Mouse (Mus musculus) limb, embryonic 11.5 days (tissue): ENCODE data around the gene Tradd. TPM values are rescaled to one million over a fixed set of nuclear protein-coding genes. Genes with fewer than 3 reads are reported as not detected.
A peak's percentile ranks its signal among the peaks of the same experiment; 100 is the strongest.

Experiments used
- ATAC-seq: fragments of 200-750 bp; cut with Nextera tagmentation; 2 replicates; pipeline ENCODE4 v1.8.0; 2017; ENCODE audit warnings: low read depth; ENCODE audit not compliant: insufficient number of reproducible peaks, low FRiP score, low TSS enrichment
- DNase-seq: peaks from one replicate; pipeline ENCODE4 v3.0.0-alpha.2; 2015; ENCODE audit warnings: low spot score
- H3K27ac ChIP-seq: fragments of 300-500 bp; sonication (generic); replicated peaks from 2 replicates; pipeline ENCODE4 v1.5.1; 2014; ENCODE audit warnings: low read depth, mild to moderate bottlenecking, low read length
- H3K27me3 ChIP-seq: fragments of 300-500 bp; sonication (generic); 2 replicates; pipeline ENCODE4 v1.6.1; 2014; ENCODE audit warnings: mild to moderate bottlenecking, low read length, mixed read lengths; ENCODE audit not compliant: control insufficient read depth, insufficient read depth
- H3K36me3 ChIP-seq: fragments of 300-500 bp; sonication (generic); 2 replicates; pipeline ENCODE4 v1.6.1; 2014; ENCODE audit warnings: mild to moderate bottlenecking, low read length, moderate library complexity, mixed read lengths; ENCODE audit not compliant: control insufficient read depth, insufficient read depth
- H3K4me1 ChIP-seq: fragments of 300-500 bp; sonication (generic); 2 replicates; pipeline ENCODE4 v1.6.1; 2014; ENCODE audit warnings: low read length, mixed read lengths; ENCODE audit not compliant: control insufficient read depth, insufficient read depth
- H3K4me2 ChIP-seq: fragments of 300-500 bp; sonication (generic); 2 replicates; pipeline ENCODE4 v1.6.1; 2014; ENCODE audit warnings: low read depth, mild to moderate bottlenecking, moderate library complexity; ENCODE audit not compliant: severe bottlenecking
- H3K4me3 ChIP-seq: fragments of 300-500 bp; sonication (generic); 2 replicates; pipeline ENCODE4 v1.5.1; 2014; ENCODE audit warnings: low read depth, low read length
- H3K9ac ChIP-seq: fragments of 300-500 bp; sonication (generic); 2 replicates; pipeline ENCODE4 v1.6.1; 2014; ENCODE audit warnings: mild to moderate bottlenecking, low read length
- H3K9me3 ChIP-seq: fragments of 300-500 bp; sonication (generic); 2 replicates; pipeline ENCODE4 v1.6.1; 2016; ENCODE audit warnings: low read length; ENCODE audit not compliant: control insufficient read depth
- WGBS: fragments of 180-500 bp; shearing (Covaris S2); extraction: QIAGEN DNeasy Blood & Tissue Kit; methylation state at CpG from one replicate; pipeline ENCODE4 v1.1.7; 2014; 5-methylcytosine and 5-hydroxymethylcytosine counted together
- polyA plus RNA-seq: library from polyadenylated mRNA; unstranded; fragments of >200 nt; fragmentation: Nextera tagmentation; extraction: Ambion mirVana; gene quantifications from 2 replicates; pipeline ENCODE4 v1.2.1, GENCODE M21; 2014

The Tradd gene
- polyA plus RNA-seq: 11.1 and 13.6 TPM in 2 replicates

DNA sequence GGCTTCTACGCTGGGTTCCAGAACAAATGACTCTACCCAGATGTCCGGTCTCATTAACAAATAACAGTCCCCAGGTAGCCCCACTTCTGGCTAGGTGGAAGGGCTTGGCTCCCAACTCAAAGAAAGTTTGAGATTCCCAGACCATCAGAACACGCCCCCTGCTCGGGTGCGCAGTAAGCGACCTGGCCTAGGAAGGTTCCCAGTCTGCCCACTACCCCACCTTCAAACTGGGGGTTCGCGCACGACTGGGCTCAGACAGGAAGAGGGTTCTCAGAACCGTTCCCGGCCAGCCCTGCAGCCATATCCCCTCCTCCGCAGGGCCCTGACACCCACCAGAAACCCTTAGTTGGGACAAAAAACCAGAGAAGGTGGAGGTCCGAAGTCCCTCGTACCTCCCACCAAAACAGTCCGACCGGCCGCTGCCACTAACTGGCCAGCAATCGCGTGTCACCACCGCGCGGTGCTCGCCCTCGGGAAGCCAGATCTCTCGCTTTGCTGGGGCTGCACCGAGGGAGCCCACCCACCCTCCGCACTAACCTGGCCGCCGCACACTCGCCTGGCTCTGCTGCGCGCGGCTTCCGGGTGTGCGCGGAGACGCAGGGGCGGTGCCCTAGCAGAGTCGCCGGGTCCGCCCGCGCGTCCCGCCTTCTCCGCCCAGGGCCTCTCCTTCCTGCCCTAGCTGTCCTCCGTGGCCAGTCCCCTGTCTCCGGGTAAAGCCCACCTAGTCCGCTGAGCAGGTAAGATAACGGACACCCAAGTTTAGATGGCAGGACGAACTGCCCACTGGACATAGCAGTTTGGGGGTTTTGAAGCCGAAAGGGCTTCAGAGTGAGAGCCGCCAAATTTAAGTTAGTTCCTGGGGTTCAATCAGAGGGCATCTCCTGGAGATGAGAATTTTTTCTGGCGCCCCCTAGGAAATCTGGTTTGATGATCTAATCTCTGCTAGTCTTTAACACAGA lies at the start of gene Tradd, which contains the start of gene Fbxl8:
TSS of gene Tradd (minus strand) at position 586 of the 959 bp plus-strand sequence.
TSS of gene Fbxl8 (plus strand) at position 625 of the 959 bp plus-strand sequence.
- H3K9ac ChIP-seq: peak within 1 kb of the TSS; percentile 58
- H3K4me1 ChIP-seq: peaks cover 20% of the 10 kb centered on the region
- no peak for ATAC-seq
- H3K9me3 ChIP-seq: peaks cover 3% of the 10 kb centered on the region; the same call in 1 of the 2 replicates
- H3K4me2 ChIP-seq: peak within 1 kb of the TSS; percentile 81
- no peaks in the 10 kb centered on the region; the same call in 1 of the 2 replicates for H3K36me3 ChIP-seq
- H3K27ac ChIP-seq: no peak within 1 kb of the TSS
- 1% methylated on average over 54 of the region's 54 CpGs for WGBS
- peak; percentile 71 for DNase-seq
- H3K27me3 ChIP-seq: peaks cover 62% of the 10 kb centered on the region
- H3K4me3 ChIP-seq: peak within 1 kb of the TSS; percentile 63

DNA sequence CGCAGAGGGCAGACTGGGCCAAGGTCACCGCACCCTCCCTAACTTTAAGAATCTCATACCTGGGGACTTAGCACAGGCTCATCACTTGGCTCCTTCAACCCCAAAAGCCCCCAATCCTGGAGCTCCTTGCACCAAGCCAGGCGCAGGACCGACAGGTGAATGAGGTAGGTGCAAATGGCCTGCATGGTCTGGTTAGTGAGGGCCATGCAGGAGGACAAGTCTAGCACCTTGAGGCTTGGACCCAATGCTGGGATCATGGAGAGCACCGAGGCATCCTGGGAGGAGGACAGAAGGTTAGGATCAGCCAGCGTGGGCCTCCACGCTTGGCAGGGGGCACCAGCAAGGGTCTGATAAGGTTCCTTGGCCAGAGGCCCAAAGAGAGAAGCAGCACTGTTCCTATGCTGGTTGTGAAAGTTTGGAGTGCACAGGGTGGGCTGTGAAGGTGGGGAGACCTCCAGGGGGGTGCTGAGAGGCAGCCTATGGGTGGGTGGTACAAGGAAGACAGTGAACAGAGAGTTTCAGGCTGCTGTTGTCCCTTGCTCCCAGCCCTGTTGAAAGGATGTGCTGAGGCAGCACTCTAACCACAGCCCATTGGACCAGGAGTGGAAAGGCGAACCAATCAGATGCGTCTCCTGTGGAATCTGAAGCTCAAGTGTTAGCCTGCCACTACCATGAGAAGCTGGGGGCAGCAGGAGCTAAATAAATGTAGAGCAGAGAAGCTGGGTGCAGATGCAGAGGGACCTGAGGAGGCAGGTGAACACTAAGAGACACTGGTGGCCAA lies 49.4 kb upstream of the Tradd start:
- Histone ChIP-seq H3K4me2 (no peak overlapping the region), H3K4me3 (no peak overlapping the region), H3K9ac (no peak overlapping the region), H3K4me1 (no peaks in the 10 kb centered on the region), H3K9me3 (no peaks in the 10 kb centered on the region), H3K36me3 (peaks cover 10% of the 10 kb centered on the region; the same call in 1 of the 2 replicates), H3K27me3 (no peaks in the 10 kb centered on the region), H3K27ac (no peak overlapping the region)
- 85% methylated on average over 9 of the region's 9 CpGs for WGBS
- no peak for ATAC-seq
- no peak for DNase-seq

DNA sequence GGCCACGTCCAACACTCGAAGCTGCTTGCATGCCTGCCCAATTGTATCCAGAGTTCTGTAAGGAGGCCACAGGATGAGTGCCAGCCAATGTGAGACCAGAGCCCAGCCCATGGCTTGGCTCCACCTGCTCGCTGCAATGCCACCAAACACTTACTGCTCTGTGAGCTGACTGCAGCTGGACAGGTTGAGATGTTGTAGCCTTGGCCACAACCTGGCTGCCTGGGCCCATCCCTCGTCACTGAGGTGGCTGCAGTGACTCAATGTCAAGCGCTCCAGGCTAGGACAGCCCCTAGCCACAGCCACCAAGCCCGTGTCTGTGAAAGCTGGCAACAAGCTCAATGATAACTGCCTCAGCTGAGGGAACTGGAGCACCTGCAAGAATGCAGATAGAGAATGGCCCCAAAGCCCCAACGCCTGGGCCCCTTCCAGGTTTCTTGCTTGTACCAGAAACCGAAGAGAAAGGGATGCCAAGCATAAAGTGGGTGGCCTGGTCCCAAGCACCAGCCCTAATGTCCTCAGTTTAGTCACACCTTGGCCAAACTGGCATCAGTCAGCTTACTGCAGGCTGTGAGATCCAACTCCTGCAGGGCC lies 48.6 kb upstream of the Tradd start:
- ATAC-seq (no peak), DNase-seq (no peak)
- Histone ChIP-seq H3K9ac (no peak overlapping the region), H3K27me3 (no peaks in the 10 kb centered on the region), H3K4me2 (no peak overlapping the region), H3K36me3 (peaks cover 17% of the 10 kb centered on the region), H3K4me1 (no peaks in the 10 kb centered on the region), H3K4me3 (no peak overlapping the region), H3K9me3 (no peaks in the 10 kb centered on the region), H3K27ac (no peak overlapping the region)
- 87% methylated on average over 8 of the region's 8 CpGs for WGBS

DNA sequence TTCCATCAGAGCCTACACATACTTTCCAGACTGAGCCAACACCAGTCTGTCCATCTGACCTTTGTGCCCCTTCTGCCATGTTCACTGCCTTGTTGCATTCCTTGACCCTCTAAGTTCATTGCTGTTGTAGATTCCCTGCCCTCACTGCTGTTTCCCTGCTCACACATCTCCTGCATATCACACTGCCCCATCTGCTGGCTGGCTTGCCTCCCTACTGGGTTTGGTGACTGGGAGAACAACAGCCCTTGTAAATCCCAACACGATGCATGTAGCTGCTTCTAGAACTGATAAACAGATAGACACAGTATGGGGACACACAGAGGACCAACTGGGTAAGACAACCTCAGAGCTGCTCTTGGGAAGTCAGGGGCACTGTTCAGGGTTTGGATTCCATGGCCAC lies 47.3 kb upstream of the Tradd start:
- Histone ChIP-seq H3K27ac (no peak overlapping the region), H3K4me2 (no peak overlapping the region), H3K4me1 (no peaks in the 10 kb centered on the region), H3K4me3 (no peak overlapping the region), H3K9ac (no peak overlapping the region), H3K36me3 (peaks cover 19% of the 10 kb centered on the region), H3K9me3 (no peaks in the 10 kb centered on the region), H3K27me3 (no peaks in the 10 kb centered on the region)
- WGBS: 88% methylated on average over 1 of the region's 1 CpGs
- ATAC-seq (no peak), DNase-seq (no peak)

DNA sequence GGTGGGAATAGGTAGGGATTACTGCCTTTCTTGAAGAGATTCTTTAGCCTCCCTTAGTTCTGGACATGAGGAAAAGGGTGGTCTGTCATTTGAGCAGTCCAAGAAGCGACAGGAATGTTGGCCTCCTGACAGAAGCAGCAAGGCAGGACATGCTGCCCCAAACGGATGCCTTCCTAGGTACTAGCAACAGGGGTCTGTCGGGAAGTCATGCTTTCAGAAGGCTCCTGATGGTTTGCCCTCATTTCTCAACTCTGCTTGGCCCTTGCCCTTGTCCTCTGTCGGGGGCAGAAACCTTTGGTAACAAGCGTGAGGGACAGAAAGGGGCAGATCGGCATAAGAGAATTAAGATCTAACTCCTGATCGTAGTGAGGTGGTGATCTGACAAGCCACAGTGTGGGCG lies 45.7 kb upstream of the Tradd start:
- 87% methylated on average over 8 of the region's 8 CpGs for WGBS

DNA sequence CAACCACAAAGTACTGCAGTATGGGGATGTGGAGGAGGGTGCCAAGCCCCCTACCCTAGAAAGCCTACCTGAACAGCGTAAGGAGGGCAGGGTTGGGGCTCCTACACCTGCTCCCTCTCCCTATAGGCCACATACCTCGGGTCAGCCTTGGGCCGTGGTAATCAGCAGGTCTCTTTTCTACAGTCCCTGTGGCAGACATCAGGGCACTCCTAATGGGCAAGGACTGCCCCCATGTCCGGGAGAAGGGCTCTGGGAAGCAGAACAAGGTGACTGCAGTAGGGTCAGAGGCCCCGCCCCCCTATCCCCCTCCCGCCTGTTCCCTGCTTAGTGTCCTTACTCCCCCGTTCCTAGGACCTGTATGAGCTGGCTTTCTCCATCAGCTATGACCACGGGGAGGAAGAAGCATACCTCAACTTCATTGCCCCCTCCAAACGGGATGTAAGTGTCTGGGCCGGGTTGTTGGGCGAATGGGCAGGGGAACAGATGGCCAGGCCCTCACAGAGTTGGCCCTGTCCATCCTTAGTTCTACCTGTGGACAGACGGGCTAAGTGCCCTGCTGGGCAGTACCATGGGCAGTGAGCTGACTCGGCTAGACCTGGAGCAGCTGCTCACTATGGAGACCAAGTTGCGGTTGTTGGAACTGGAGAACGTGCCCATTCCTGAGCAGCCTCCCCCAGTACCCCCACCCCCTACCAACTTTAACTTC lies 44.9 kb upstream of the Tradd start:
- Histone ChIP-seq H3K36me3 (peaks cover 16% of the 10 kb centered on the region), H3K4me2 (no peak overlapping the region), H3K27me3 (no peaks in the 10 kb centered on the region), H3K27ac (no peak overlapping the region), H3K4me1 (peaks cover 12% of the 10 kb centered on the region), H3K4me3 (no peak overlapping the region), H3K9ac (no peak overlapping the region), H3K9me3 (no peaks in the 10 kb centered on the region)
- 75% methylated on average over 15 of the region's 15 CpGs for WGBS
- ATAC-seq: no peak
- no peak for DNase-seq

More for the DNA sequence above, 45.7 kb upstream of the Tradd start:
- H3K36me3 ChIP-seq: peaks cover 16% of the 10 kb centered on the region
- DNase-seq: no peak
- peaks cover 12% of the 10 kb centered on the region for H3K4me1 ChIP-seq
- H3K9me3 ChIP-seq: no peaks in the 10 kb centered on the region
- no peak overlapping the region for H3K4me2 ChIP-seq
- no peak overlapping the region for H3K27ac ChIP-seq
- no peaks in the 10 kb centered on the region for H3K27me3 ChIP-seq
- no peak overlapping the region for H3K4me3 ChIP-seq
- H3K9ac ChIP-seq: no peak overlapping the region
- ATAC-seq: no peak

DNA sequence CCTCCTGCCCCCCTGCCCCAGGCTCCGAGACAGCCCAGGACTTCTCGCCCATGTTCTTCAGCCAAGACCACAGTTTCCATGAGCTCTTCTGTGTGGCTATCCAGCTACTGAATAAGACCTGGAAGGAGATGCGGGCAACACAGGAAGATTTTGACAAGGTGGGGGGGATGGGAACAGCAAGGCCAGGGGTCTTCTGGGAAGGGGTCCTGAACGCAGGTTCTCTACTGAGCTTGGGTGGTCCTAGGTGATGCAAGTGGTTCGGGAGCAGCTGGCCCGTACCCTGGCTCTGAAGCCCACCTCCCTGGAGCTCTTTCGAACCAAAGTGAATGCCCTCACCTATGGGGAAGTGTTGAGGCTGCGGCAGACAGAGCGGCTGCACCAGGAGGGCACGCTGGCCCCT lies 44.0 kb upstream of the Tradd start:
- 95% methylated on average over 10 of the region's 10 CpGs for WGBS
- Histone ChIP-seq H3K9me3 (no peaks in the 10 kb centered on the region), H3K9ac (no peak overlapping the region), H3K27ac (no peak overlapping the region), H3K4me2 (no peak overlapping the region), H3K36me3 (peaks cover 17% of the 10 kb centered on the region), H3K4me1 (peaks cover 12% of the 10 kb centered on the region), H3K27me3 (no peaks in the 10 kb centered on the region), H3K4me3 (no peak overlapping the region)
- ATAC-seq (no peak), DNase-seq (no peak)
